Mouse (Mus musculus) intestine, postnatal 0 days (tissue): ENCODE measurements at regions not wholly inside any gene's neighbourhood (a gene's known extent, or its start where the extent isn't known, plus 50 kb on each side); places are given as distances from the start of the nearest gene placed in this dataset.

Source experiments
- ATAC-seq: fragments of 200-750 bp; cut with Nextera tagmentation; 2 replicates; pipeline ENCODE4 v1.8.0; 2017; ENCODE audit warnings: mild to moderate bottlenecking, moderate TSS enrichment, moderate library complexity
- H3K27ac ChIP-seq: fragments of 300-500 bp; sonication (generic); 2 replicates; pipeline ENCODE4 v1.5.1; 2014; ENCODE audit warnings: mild to moderate bottlenecking, low read depth, low read length, moderate library complexity
- H3K27me3 ChIP-seq: fragments of 300-500 bp; sonication (generic); replicated peaks from 2 replicates; pipeline ENCODE4 v1.6.1; 2014; ENCODE audit warnings: low read length, mixed read lengths; ENCODE audit not compliant: control insufficient read depth, insufficient read depth
- H3K36me3 ChIP-seq: fragments of 300-500 bp; sonication (generic); 2 replicates; pipeline ENCODE4 v1.6.1; 2014; ENCODE audit warnings: mild to moderate bottlenecking, moderate library complexity; ENCODE audit not compliant: control insufficient read depth, insufficient read depth
- H3K4me1 ChIP-seq: fragments of 300-500 bp; sonication (generic); replicated peaks from 2 replicates; pipeline ENCODE4 v1.6.1; 2014; ENCODE audit warnings: antibody characterized with exemption, low read length, mixed read lengths; ENCODE audit not compliant: control insufficient read depth, insufficient read depth
- H3K4me2 ChIP-seq: fragments of 300-500 bp; sonication (generic); replicated peaks from 2 replicates; pipeline ENCODE4 v1.6.1; 2014; ENCODE audit warnings: low read depth, mild to moderate bottlenecking, moderate library complexity
- H3K4me3 ChIP-seq: fragments of 300-500 bp; sonication (generic); 2 replicates; pipeline ENCODE4 v1.5.1; 2014; ENCODE audit warnings: low read depth, low read length
- H3K9ac ChIP-seq: fragments of 300-500 bp; sonication (generic); 2 replicates; pipeline ENCODE4 v1.6.1; 2014; ENCODE audit warnings: mild to moderate bottlenecking, low read depth, low read length
- H3K9me3 ChIP-seq: fragments of 300-500 bp; sonication (generic); 2 replicates; pipeline ENCODE4 v1.6.1; 2016; ENCODE audit warnings: mixed run types; ENCODE audit not compliant: control insufficient read depth
- CTCF ChIP-seq: sonication (generic); IDR thresholded peaks from 2 replicates; pipeline ENCODE4 v1.5.1; 2016; ENCODE audit warnings: low read depth, mild to moderate bottlenecking, control low read depth, antibody characterized with exemption, moderate library complexity
- WGBS: fragments of 180-500 bp; shearing (Covaris S2); extraction: QIAGEN DNeasy Blood & Tissue Kit; methylation state at CpG from one replicate; pipeline ENCODE4 v1.1.7; 2014; 5-methylcytosine and 5-hydroxymethylcytosine counted together

DNA sequence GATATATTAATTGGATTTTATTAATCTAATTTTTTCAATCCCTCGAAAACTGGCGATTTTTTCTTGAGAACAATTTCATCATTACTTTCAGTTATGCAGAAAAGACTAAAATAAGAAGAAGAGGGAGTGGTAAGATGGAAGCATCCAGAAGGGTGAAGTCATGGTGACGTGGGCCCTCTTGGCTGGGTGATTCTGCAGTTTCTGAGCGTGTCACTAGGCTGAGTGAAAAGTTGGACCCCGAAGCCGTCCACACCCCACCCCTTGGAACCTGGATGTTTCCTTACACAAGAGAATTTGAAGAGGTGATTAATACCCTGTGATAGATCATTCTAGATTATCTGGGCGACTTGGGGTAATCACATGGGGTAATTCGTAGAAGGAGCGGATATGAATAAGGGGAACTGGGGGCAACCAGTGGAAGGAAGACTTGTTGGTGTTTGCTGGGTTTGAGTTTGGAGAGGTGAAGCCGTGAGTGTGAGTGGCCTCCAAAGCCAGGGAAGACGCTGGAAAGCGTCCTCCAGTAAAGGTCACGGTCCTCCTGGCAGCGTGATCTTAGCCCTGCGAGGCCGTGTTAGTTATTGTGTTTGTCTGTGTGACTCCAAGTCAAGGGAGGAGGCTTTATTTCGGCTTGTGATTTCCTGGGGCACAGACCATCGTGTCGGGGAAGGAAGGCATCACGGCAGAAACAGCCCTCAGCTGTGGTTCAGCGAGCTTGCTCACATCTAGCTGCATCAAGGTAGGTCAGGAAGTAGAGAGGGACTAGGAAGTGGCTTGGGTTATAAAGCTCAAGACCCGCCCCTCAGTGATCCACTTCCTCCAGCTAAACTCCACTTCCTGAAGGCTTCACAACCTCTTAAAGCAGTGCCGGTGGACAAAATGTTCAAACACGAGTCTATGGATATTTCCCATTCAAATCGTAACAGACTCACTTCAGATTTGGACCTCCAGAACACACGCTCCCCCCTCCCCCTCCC lies 67.0 kb downstream of the Syf2 start:
- H3K36me3 ChIP-seq, result no peaks in the 10 kb centered on the region
- no peak for TF ChIP-seq CTCF
- no peak overlapping the region for H3K9ac ChIP-seq
- H3K4me1 ChIP-seq, result no peaks in the 10 kb centered on the region
- no peak overlapping the region for H3K4me3 ChIP-seq
- ATAC-seq, result no peak
- no peak overlapping the region for H3K27ac ChIP-seq
- H3K9me3 ChIP-seq, result no peaks in the 10 kb centered on the region
- WGBS, result 89% methylated on average over 26 of the region's 26 CpGs
- peaks cover 8% of the 10 kb centered on the region; the same call in 1 of the 2 replicates for H3K27me3 ChIP-seq
- no peak overlapping the region for H3K4me2 ChIP-seq

DNA sequence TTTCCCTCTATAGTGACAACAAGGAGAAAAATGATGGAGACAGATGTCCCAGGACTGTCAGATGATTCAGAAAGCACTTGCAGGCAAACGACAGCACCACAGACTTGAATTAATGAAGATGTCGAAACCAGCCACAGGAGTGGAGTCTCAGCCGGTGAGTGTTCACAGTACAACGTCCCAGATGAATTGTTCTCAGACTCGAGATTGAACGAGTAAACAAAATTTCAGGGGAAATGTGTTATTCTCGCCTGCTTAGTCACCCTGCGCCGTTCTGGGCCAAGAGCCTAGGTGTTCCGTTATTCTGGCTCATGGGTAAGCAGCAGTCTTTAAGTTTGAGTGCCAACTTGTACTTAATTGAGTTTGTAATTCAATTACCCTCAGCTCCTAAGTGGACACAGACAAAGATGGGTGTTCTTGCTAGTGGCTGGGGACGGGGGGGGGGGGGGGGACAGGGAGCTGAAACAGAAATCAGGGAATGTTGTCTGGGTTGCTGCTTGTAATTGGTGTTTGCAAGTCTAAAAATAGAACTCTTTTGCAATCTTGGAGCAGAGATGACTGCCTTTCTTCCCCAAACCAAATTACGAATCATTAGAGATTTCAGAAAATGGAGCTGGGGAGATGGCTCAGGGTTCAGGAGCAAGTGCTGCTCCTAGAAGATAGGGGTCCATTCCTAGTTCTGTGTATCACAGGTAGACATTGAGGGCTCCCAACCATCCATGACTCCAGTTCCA lies 68.4 kb downstream of the Syf2 start:
- H3K36me3 ChIP-seq, result no peaks in the 10 kb centered on the region
- H3K27me3 ChIP-seq, result no peaks in the 10 kb centered on the region
- H3K4me2 ChIP-seq, result no peak overlapping the region
- H3K9ac ChIP-seq, result no peak overlapping the region
- no peak overlapping the region for H3K4me3 ChIP-seq
- TF ChIP-seq CTCF, result no peak
- 50% methylated on average over 12 of the region's 12 CpGs for WGBS
- no peaks in the 10 kb centered on the region for H3K9me3 ChIP-seq
- no peak for ATAC-seq
- H3K27ac ChIP-seq, result no peak overlapping the region
- no peaks in the 10 kb centered on the region for H3K4me1 ChIP-seq

DNA sequence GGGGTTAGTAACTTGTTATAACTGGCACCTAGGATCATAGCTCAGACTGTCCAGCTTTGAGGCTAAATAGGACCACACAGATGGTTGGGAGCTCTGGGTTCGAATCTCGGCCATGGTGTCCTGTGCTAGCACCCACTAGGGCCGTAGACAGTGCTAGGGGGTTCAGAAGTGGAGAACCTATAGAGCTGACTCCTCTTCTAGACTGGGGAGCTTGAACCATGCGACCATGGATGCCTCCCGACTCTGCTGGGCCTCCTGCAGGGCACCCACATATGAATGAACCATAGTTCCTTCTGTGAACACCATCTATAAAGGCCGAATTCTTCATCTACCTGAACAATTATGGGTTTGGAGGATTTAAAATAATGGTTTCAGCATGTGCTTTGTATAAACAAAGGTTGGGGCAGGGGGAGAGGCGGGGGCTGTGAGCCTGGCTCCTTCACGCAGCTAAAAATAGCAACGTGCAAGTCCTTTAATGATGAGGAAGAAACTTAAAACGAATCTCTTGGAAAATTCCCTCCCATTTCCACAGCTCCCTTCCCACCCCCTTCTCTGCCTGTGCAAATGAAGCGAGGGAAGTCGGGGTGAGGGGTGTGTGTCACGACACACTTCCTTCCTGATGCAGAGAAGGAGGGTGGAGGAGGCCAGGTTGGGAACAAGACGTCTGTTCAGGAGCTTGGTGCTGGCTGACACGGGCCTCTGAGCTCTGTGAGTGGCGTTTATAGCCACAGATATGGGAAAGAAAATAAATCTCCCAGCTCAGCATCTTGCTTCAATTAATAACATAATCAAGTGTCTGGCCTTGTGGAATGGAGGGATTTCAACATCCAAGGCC lies 71.6 kb downstream of the Syf2 start:
- ATAC-seq, result no peak
- 40% methylated on average over 16 of the region's 16 CpGs for WGBS
- no peaks in the 10 kb centered on the region for H3K4me1 ChIP-seq
- H3K27me3 ChIP-seq, result no peaks in the 10 kb centered on the region
- H3K27ac ChIP-seq, result no peak overlapping the region
- TF ChIP-seq CTCF, result no peak
- H3K4me2 ChIP-seq, result no peak overlapping the region
- no peak overlapping the region for H3K4me3 ChIP-seq
- H3K9me3 ChIP-seq, result no peaks in the 10 kb centered on the region
- no peak overlapping the region for H3K9ac ChIP-seq
- no peaks in the 10 kb centered on the region for H3K36me3 ChIP-seq

DNA sequence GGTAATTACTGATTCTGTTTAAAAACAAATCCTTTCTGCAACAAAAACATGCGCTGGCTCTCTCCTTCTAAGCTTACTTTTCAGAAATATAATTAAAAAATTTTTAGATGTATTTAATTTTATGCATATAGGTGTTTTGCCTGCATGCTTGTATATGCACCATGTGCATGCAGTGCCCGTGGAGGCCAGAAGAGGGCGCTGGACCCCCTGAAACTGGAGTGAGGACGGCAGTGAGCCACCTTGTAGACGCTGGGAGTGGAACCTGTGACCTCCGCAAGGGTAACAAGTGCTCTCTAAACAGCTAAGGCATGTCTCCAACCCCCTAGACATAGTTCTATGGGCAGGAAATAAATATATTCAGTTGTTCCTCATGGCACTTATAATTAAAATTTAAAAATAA lies 80.7 kb downstream of the Syf2 start:
- H3K27ac ChIP-seq, result no peak overlapping the region
- H3K27me3 ChIP-seq, result no peaks in the 10 kb centered on the region
- no peaks in the 10 kb centered on the region for H3K4me1 ChIP-seq
- H3K4me3 ChIP-seq, result no peak overlapping the region
- WGBS, result 76% methylated on average over 6 of the region's 6 CpGs
- TF ChIP-seq CTCF, result 0 out of 2 replicates have a peak, but pooled peaks have one; percentile 31
- no peak for ATAC-seq
- 0 out of 2 replicates have a peak, but pooled peaks cover 4% of the 10 kb centered on the region for H3K9me3 ChIP-seq
- no peaks in the 10 kb centered on the region for H3K36me3 ChIP-seq
- H3K4me2 ChIP-seq, result no peak overlapping the region
- no peak overlapping the region for H3K9ac ChIP-seq

DNA sequence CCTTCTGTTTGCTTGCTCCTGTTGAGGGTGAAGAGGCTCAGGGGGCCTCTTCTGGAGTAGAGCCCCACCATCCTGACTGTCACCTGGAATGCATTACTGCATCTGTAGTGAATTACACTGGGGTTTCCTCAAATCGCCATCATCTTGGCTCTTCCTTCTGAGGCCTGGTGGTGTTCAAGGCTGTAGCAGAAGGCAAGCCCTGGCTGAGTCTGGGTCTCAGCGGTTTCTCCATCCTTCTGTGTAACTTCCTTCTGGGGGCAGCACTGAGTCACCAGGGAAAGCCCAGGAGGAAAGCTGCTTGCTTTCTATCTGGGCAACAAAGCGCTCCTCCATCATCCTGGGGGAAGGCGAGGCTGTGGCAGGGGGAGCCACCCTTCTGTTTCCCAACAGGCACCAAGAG lies 82.2 kb downstream of the Syf2 start:
- peak; percentile 47 for TF ChIP-seq CTCF
- 0 out of 2 replicates have a peak, but pooled peaks cover 4% of the 10 kb centered on the region for H3K9me3 ChIP-seq
- no peak overlapping the region for H3K4me2 ChIP-seq
- ATAC-seq, result no peak
- no peak overlapping the region for H3K4me3 ChIP-seq
- no peaks in the 10 kb centered on the region for H3K4me1 ChIP-seq
- H3K36me3 ChIP-seq, result no peaks in the 10 kb centered on the region
- WGBS, result 77% methylated on average over 4 of the region's 4 CpGs
- H3K9ac ChIP-seq, result no peak overlapping the region
- no peak overlapping the region for H3K27ac ChIP-seq
- no peaks in the 10 kb centered on the region for H3K27me3 ChIP-seq
